Mouse (Mus musculus): ENCODE results near the gene Rbfox1. TPM values are rescaled to one million over a fixed set of nuclear protein-coding genes. Genes with fewer than 3 reads are reported as not detected.

Gene Rbfox1
- polyA plus RNA-seq, 1 experiment from 2014 or later = 276 TPM

DNA sequence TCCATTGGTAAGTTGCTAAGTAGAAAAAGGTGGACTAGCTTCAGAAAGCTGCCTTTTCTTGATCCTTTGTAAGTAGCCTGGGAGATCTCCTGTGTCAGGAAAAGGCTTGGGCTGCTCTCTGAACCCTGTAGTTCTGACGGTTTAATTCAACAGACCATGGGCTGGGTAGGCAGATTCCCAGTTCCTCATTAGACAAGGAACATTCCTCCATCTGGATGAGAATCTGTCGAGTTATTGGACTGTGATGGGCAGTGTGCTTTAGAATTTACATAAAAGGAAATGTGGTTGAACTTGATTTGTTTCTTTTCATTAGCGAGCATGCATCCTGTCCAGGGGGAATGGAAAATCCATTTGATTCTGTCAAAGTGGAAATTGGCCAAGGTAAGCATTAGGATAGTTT is 68.0 kb downstream of the Rbfox1 start:
- no peak overlapping the region for H3K27ac ChIP-seq (ENCODE audit: low read depth, low read length)
- ATAC-seq = no peak
- H3K27me3 ChIP-seq (replicated peaks; ENCODE audit: control insufficient read depth, insufficient read depth, low read length) = no peaks in the 10 kb centered on the region
- H3K36me3 ChIP-seq (ENCODE audit: control insufficient read depth, insufficient read depth, low read length) = no peaks in the 10 kb centered on the region
- H3K9me3 ChIP-seq (ENCODE audit: control insufficient read depth, low read length) = no peaks in the 10 kb centered on the region
- no peak overlapping the region for H3K4me3 ChIP-seq (ENCODE audit: low read length)
- no peak overlapping the region for H3K4me2 ChIP-seq (ENCODE audit: low read length)
- no peaks in the 10 kb centered on the region; the same call in 1 of the 2 replicates for H3K4me1 ChIP-seq (ENCODE audit: control insufficient read depth, insufficient read depth, low read depth, low read length)
- H3K9ac ChIP-seq (ENCODE audit: low read depth, low read length) = no peak overlapping the region
- 70% methylated on average over 3 of the region's 3 CpGs for WGBS

DNA sequence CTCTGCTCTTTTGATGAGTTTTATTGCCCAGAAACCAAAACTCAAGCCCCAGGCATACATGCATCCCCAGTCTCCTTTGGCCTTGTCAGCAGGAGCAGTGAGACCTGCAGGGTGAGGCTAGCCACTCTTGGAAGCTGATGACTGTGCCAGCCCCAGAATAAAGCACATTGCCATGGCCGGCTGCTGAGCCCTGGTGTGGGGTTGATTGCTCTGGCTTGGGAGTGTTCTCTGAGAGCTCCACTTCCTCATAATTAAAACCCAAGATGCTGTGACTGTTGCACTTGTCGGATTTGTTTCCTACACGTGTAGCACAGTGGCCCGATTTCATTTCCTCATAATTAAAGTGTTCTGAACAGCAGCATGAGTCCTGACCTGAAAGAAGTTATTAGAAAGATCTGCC is 72.3 kb downstream of the Rbfox1 start:
- ATAC-seq = no peak
- H3K4me2 ChIP-seq (ENCODE audit: low read length) = no peak overlapping the region
- no peaks in the 10 kb centered on the region for H3K36me3 ChIP-seq (ENCODE audit: control insufficient read depth, insufficient read depth, low read length)
- no peaks in the 10 kb centered on the region for H3K9me3 ChIP-seq (ENCODE audit: control insufficient read depth, low read length)
- no peaks in the 10 kb centered on the region for H3K27me3 ChIP-seq (replicated peaks; ENCODE audit: control insufficient read depth, insufficient read depth, low read length)
- H3K4me1 ChIP-seq (ENCODE audit: control insufficient read depth, insufficient read depth, low read depth, low read length) = no peaks in the 10 kb centered on the region; the same call in 1 of the 2 replicates
- H3K9ac ChIP-seq (ENCODE audit: low read depth, low read length) = no peak overlapping the region
- no peak overlapping the region for H3K4me3 ChIP-seq (ENCODE audit: low read length)
- H3K27ac ChIP-seq (ENCODE audit: low read depth, low read length) = no peak overlapping the region
- WGBS = 70% methylated on average over 4 of the region's 4 CpGs

DNA sequence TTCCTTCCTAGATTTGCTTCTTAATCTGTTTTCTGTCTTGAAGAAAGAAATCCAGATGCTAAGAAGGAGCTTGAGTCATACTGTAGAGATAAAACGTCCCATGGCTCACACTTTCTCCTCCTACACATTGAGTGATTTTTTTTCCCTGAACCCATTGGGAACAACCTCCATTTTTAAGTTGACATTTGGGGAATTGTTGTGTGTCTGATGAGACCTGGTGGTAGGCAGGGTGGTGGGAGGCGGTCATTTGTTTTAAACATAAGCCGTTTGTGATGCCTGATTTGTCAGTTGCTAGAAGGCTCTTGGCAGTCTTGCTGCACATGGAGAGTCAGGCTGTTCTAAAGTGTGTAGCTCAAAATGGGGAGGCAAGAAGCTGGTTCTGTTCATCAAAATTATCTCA is 76.6 kb downstream of the Rbfox1 start:
- 73% methylated on average over 3 of the region's 3 CpGs for WGBS
- H3K9ac ChIP-seq (ENCODE audit: low read depth, low read length) = no peak overlapping the region
- H3K9me3 ChIP-seq (ENCODE audit: control insufficient read depth, low read length) = no peaks in the 10 kb centered on the region
- no peak for ATAC-seq
- no peaks in the 10 kb centered on the region for H3K36me3 ChIP-seq (ENCODE audit: control insufficient read depth, insufficient read depth, low read length)
- no peak overlapping the region for H3K4me3 ChIP-seq (ENCODE audit: low read length)
- H3K27ac ChIP-seq (ENCODE audit: low read depth, low read length) = no peak overlapping the region
- H3K27me3 ChIP-seq (replicated peaks; ENCODE audit: control insufficient read depth, insufficient read depth, low read length) = no peaks in the 10 kb centered on the region
- no peak overlapping the region for H3K4me2 ChIP-seq (ENCODE audit: low read length)
- no peaks in the 10 kb centered on the region for H3K4me1 ChIP-seq (ENCODE audit: control insufficient read depth, insufficient read depth, low read depth, low read length)

DNA sequence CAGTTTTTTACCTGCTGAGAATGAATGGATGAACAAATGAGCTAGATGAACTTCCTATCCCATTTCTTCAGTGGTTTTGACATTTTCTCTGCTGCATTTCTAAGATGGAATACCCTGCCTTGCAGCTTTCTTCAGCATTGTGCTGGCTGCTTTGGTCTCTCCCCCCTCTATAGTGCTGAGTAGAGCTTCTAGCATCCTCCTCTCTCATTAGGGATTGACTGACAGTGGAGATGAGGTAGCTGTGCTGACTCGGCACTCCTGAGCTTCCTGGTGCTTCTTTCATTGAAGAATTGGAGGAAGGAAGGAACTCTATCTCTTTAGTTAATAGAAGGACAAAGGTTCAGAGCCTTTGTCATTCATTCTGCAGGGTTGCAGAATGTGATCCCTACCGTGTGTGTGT is 89.0 kb downstream of the Rbfox1 start:
- no peak overlapping the region for H3K9ac ChIP-seq (ENCODE audit: low read depth, low read length)
- no peak for ATAC-seq
- WGBS = 42% methylated on average over 2 of the region's 2 CpGs

DNA sequence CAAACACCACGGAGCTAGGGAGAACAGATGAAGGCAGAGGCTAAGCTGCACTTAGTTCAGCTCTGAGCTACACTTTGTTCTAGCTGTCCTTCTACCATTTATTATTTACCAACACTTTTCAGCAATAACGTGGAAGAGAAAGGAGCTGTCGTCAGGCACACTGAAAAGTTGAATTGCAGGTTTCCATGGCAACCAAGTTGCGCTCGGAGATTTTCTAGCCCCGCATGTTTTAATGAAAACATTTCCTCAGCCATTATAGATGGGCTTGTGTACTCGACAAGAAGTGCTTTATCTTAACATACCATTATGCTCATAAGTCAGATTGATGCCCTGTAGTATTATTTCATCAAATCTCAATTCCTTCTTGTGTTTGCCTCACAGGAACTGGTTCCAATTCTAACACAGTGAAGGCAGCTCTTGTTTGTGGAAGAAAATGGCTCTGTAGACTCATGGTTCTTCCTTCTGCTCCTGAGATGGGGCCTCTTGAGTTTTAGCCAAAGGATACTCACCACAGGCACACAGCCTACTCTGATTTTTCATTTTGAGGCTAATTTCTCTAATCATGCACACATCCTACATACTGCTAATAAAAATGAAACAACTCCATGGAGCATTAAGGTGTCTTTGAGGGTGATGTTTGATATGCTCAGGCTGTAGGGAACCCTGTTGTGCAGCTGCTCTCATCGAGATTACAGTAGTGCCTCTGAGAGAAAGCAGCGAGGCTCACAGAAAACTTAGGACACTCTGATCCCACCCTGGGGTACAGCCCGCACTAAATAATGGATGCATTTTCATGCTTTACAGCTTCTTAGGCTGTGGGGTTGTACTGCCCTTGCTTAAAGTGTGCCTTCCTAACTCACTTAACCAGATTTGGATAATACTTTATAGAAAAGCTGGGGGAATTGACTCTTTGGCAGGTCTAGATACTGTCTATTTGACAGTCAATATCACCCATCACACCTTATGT is 107.2 kb downstream of the Rbfox1 start:
- H3K4me2 ChIP-seq (ENCODE audit: low read length) = no peak overlapping the region

More for the DNA sequence above, 89.0 kb downstream of the Rbfox1 start:
- Histone ChIP-seq H3K4me1 (ENCODE audit: control insufficient read depth, insufficient read depth, low read depth, low read length) (no peaks in the 10 kb centered on the region), H3K36me3 (ENCODE audit: control insufficient read depth, insufficient read depth, low read length) (no peaks in the 10 kb centered on the region), H3K27me3 (replicated peaks; ENCODE audit: control insufficient read depth, insufficient read depth, low read length) (no peaks in the 10 kb centered on the region), H3K27ac (ENCODE audit: low read depth, low read length) (no peak overlapping the region), H3K4me3 (ENCODE audit: low read length) (no peak overlapping the region), H3K9me3 (ENCODE audit: control insufficient read depth, low read length) (no peaks in the 10 kb centered on the region), H3K4me2 (ENCODE audit: low read length) (no peak overlapping the region)

DNA sequence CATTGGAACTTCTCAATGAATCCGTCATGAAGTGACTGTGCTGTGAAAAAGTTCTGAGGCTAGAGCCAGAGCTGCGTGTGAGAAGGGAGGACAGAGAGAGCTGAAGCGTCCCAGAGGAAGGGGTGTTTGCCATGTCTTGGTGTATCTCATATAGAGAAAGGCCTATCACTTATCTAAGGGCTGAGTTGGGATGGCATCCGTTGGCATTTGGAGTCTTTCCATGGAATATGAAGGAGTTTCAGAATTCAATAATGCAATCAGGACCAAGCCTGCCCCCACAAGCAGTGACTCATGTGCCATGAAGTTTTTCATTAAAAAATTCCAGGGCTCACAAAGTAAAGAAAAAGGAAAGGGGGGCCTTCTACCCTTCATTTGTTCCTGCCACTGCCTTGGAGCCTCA is 112.0 kb downstream of the Rbfox1 start:
- no peaks in the 10 kb centered on the region for H3K9me3 ChIP-seq (ENCODE audit: control insufficient read depth, low read length)
- H3K9ac ChIP-seq (ENCODE audit: low read depth, low read length) = no peak overlapping the region
- ATAC-seq = no peak
- H3K27ac ChIP-seq (ENCODE audit: low read depth, low read length) = no peak overlapping the region
- H3K4me3 ChIP-seq (ENCODE audit: low read length) = no peak overlapping the region
- H3K27me3 ChIP-seq (replicated peaks; ENCODE audit: control insufficient read depth, insufficient read depth, low read length) = no peaks in the 10 kb centered on the region; the same call in 1 of the 2 replicates
- H3K4me1 ChIP-seq (ENCODE audit: control insufficient read depth, insufficient read depth, low read depth, low read length) = peaks cover 12% of the 10 kb centered on the region
- 51% methylated on average over 4 of the region's 4 CpGs for WGBS
- H3K4me2 ChIP-seq (ENCODE audit: low read length) = no peak overlapping the region
- no peaks in the 10 kb centered on the region for H3K36me3 ChIP-seq (ENCODE audit: control insufficient read depth, insufficient read depth, low read length)

More for the DNA sequence above, 107.2 kb downstream of the Rbfox1 start:
- H3K36me3 ChIP-seq (ENCODE audit: control insufficient read depth, insufficient read depth, low read length) = no peaks in the 10 kb centered on the region
- H3K27ac ChIP-seq (ENCODE audit: low read depth, low read length) = peak overlapping the region; percentile 5; the same call in 1 of the 2 replicates
- no peaks in the 10 kb centered on the region; the same call in 1 of the 2 replicates for H3K27me3 ChIP-seq (replicated peaks; ENCODE audit: control insufficient read depth, insufficient read depth, low read length)
- 19% methylated on average over 10 of the region's 10 CpGs for WGBS
- H3K9ac ChIP-seq (ENCODE audit: low read depth, low read length) = no peak overlapping the region
- peaks cover 14% of the 10 kb centered on the region for H3K4me1 ChIP-seq (ENCODE audit: control insufficient read depth, insufficient read depth, low read depth, low read length)
- peak; percentile 85 for ATAC-seq
- H3K9me3 ChIP-seq (ENCODE audit: control insufficient read depth, low read length) = no peaks in the 10 kb centered on the region
- no peak overlapping the region for H3K4me3 ChIP-seq (ENCODE audit: low read length)

DNA sequence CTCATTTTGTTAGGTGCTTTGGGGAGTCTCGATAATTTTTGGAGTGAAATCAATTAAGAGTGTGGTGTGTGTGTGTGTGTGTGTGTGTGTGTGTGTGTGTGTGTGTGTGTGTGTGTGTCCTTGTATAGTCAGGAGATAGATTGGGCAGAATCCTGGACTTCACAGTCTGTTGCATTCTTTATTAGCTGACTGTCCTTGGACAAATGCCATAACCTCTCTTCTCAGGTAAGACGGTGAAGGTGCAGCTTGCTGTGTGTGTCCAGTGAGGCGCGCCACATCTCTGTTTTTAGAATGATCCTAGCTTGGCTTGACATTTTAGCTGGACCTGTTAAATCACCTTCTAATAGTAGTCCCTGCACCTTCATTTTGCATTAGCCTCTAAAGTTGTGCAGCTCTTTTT is 112.5 kb downstream of the Rbfox1 start:
- no peaks in the 10 kb centered on the region for H3K36me3 ChIP-seq (ENCODE audit: control insufficient read depth, insufficient read depth, low read length)
- H3K4me2 ChIP-seq (ENCODE audit: low read length) = no peak overlapping the region
- ATAC-seq = no peak
- H3K4me3 ChIP-seq (ENCODE audit: low read length) = no peak overlapping the region
- no peaks in the 10 kb centered on the region for H3K9me3 ChIP-seq (ENCODE audit: control insufficient read depth, low read length)
- no peak overlapping the region for H3K9ac ChIP-seq (ENCODE audit: low read depth, low read length)
- peaks cover 7% of the 10 kb centered on the region for H3K4me1 ChIP-seq (ENCODE audit: control insufficient read depth, insufficient read depth, low read depth, low read length)
- WGBS = 67% methylated on average over 4 of the region's 4 CpGs
- H3K27ac ChIP-seq (ENCODE audit: low read depth, low read length) = no peak overlapping the region
- H3K27me3 ChIP-seq (replicated peaks; ENCODE audit: control insufficient read depth, insufficient read depth, low read length) = no peaks in the 10 kb centered on the region; the same call in 1 of the 2 replicates

DNA sequence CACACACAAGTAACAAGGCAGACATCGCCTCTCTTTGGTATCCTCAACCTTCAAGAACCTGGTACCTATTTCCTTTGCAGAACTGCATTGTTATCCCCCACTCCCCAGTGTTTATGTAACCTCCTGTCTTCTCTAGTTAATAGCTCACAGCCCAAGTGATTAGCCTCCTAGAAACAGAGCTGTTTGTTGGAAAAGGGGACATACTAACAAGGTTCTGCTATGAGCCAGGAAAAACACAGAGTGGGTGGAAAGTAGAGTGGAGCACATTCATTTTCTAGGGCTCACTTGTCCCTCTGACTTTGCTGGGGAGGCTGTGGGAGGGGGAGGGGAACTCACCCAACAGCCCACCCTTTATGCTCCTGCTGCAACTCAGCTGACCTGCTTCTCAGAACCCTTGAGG is 114.9 kb downstream of the Rbfox1 start:
- ATAC-seq = no peak
- H3K4me2 ChIP-seq (ENCODE audit: low read length) = no peak overlapping the region

DNA sequence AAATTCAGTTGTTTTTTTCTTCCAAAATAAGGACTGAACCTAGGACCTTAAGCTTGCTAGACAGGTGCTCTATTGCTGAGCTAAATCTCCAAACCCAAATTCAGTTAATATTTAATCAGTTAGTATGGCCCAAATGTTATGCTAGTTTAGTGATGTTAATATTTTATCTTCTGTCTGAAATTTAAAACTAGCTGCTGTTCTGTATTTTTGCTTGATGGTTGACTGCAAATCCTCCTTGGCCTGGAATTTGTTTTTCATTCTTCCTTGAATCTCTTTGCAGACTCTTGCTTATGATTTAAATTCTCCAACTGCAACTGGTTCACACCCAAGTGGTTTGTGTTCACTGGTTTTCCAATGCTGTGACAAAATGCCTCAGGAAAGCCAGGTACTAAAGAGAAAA is 121.8 kb downstream of the Rbfox1 start:
- Histone ChIP-seq H3K9me3 (ENCODE audit: control insufficient read depth, low read length) (no peaks in the 10 kb centered on the region), H3K4me3 (ENCODE audit: low read length) (no peak overlapping the region), H3K9ac (ENCODE audit: low read depth, low read length) (no peak overlapping the region), H3K4me1 (ENCODE audit: control insufficient read depth, insufficient read depth, low read depth, low read length) (no peaks in the 10 kb centered on the region), H3K4me2 (ENCODE audit: low read length) (no peak overlapping the region), H3K27ac (ENCODE audit: low read depth, low read length) (no peak overlapping the region), H3K36me3 (ENCODE audit: control insufficient read depth, insufficient read depth, low read length) (no peaks in the 10 kb centered on the region), H3K27me3 (replicated peaks; ENCODE audit: control insufficient read depth, insufficient read depth, low read length) (no peaks in the 10 kb centered on the region)
- no peak for ATAC-seq

More for the DNA sequence above, 114.9 kb downstream of the Rbfox1 start:
- Histone ChIP-seq H3K27me3 (replicated peaks; ENCODE audit: control insufficient read depth, insufficient read depth, low read length) (no peaks in the 10 kb centered on the region; the same call in 1 of the 2 replicates), H3K4me3 (ENCODE audit: low read length) (no peak overlapping the region), H3K9me3 (ENCODE audit: control insufficient read depth, low read length) (no peaks in the 10 kb centered on the region), H3K4me1 (ENCODE audit: control insufficient read depth, insufficient read depth, low read depth, low read length) (no peaks in the 10 kb centered on the region), H3K27ac (ENCODE audit: low read depth, low read length) (no peak overlapping the region), H3K9ac (ENCODE audit: low read depth, low read length) (no peak overlapping the region), H3K36me3 (ENCODE audit: control insufficient read depth, insufficient read depth, low read length) (no peaks in the 10 kb centered on the region)
- 80% methylated on average over 1 of the region's 1 CpGs for WGBS

Measured in hindbrain, embryonic 16.5 days (tissue).